Mouse (Mus musculus): ENCODE measurements at regions not wholly inside any gene's neighbourhood (a gene's known extent, or its start where the extent isn't known, plus 50 kb on each side); places are given as distances from the start of the nearest gene placed in this dataset.

GRCm38 (mm10) chr11:19606943-19607342, 317.2 kb upstream of the Spred2 start:
- no peak for TF ChIP-seq CTCF (IDR thresholded peaks at IDR 0.05; ENCODE audit: low read depth)
- TF ChIP-seq EP300 (IDR thresholded peaks at IDR 0.05; ENCODE audit: low read depth): no peak

Data from liver, embryonic 14.5 days (tissue).